Comparison of ENCODE assay signal across 10 mouse cellular contexts in genomic region chr5:120171865-120172728, GRCm38 (mm10). TPM values are rescaled to one million over a fixed set of nuclear protein-coding genes. Genes with fewer than 3 reads are reported as not detected.
A peak's percentile ranks its signal among the peaks of the same experiment; 100 is the strongest.
DNase-seq lines count a peak whose midpoint lies in the region; ATAC-seq and TF ChIP-seq lines count a peak whose summit lies in the region.
"Had no signal": no experiment of that assay in that cellular context is flagged by ENCODE, and none has a peak within 500 bp of the region (broad histone marks: within the 10 kb centered on the region; RNA-seq: fewer than 3 reads in every experiment).

No protein-coding gene starts in this region.

- no peak overlapping the region for H3K27ac ChIP-seq in kidney, postnatal 0 days
- H3K27ac ChIP-seq in kidney, embryonic 16.5 days (ENCODE audit: low read length): no peak overlapping the region
- no peak overlapping the region for H3K27ac ChIP-seq in embryonic facial prominence, embryonic 11.5 days (replicated peaks; ENCODE audit: low read depth, low read length)
- peak overlapping the region; percentile 23; the same call in 1 of the 2 replicates for H3K27ac ChIP-seq in intestine, embryonic 15.5 days
- peak overlapping the region; percentile 22; the same call in 1 of the 2 replicates for H3K27ac ChIP-seq in neural tube, embryonic 14.5 days (ENCODE audit: low read depth, low read length)

- no peak overlapping the region for H3K9ac ChIP-seq in kidney, postnatal 0 days (ENCODE audit: low read depth, low read length)
- H3K9ac ChIP-seq in kidney, embryonic 16.5 days (replicated peaks; ENCODE audit: low read length): no peak overlapping the region
- H3K9ac ChIP-seq in embryonic facial prominence, embryonic 11.5 days (replicated peaks; ENCODE audit: low read length): no peak overlapping the region
- no peak overlapping the region for H3K9ac ChIP-seq in intestine, embryonic 15.5 days
- H3K9ac ChIP-seq in neural tube, embryonic 14.5 days (replicated peaks; ENCODE audit: low read depth, low read length): no peak overlapping the region

- H3K4me3 ChIP-seq in kidney, postnatal 0 days (replicated peaks; ENCODE audit: low read depth, low read length): no peak overlapping the region
- no peak overlapping the region for H3K4me3 ChIP-seq in kidney, embryonic 16.5 days (ENCODE audit: low read length)
- no peak overlapping the region for H3K4me3 ChIP-seq in embryonic facial prominence, embryonic 11.5 days (ENCODE audit: low read depth, low read length)
- no peak overlapping the region for H3K4me3 ChIP-seq in intestine, embryonic 15.5 days (replicated peaks)
- H3K4me3 ChIP-seq in neural tube, embryonic 14.5 days (ENCODE audit: low read depth, low read length): no peak overlapping the region

- no peak for DNase-seq in kidney, postnatal 0 days (ENCODE audit: low spot score)
- DNase-seq in embryonic facial prominence, embryonic 11.5 days (ENCODE audit: low spot score): peak; percentile 11
- DNase-seq in gastrocnemius, postnatal 14 days: no peak
- no peak for DNase-seq in adrenal gland, adult (ENCODE audit: inconsistent age in 2 of 2, low spot score in 1 of 2)
- no peak for DNase-seq in natural killer cell, adult 2 months (ENCODE audit: low spot score in 2 of 2)
- DNase-seq: cerebellum, postnatal 25 days had no signal

- intact Hi-C loops in gastrocnemius, postnatal 14 days (cut with DNase I; ENCODE audit: low total_unique reads): loop anchor here (5.0 kb wide), 1 partner anchor 40 kb away; no protein-coding TSS in a partner anchor

- 56% methylated on average over 18 of the region's 18 CpGs for WGBS in kidney, postnatal 0 days
- 58% methylated on average over 18 of the region's 18 CpGs for WGBS in kidney, embryonic 16.5 days
- WGBS in embryonic facial prominence, embryonic 11.5 days: 61% methylated on average over 18 of the region's 18 CpGs
- WGBS in intestine, embryonic 15.5 days: 53% methylated on average over 18 of the region's 18 CpGs
- 55% methylated on average over 18 of the region's 18 CpGs for WGBS in neural tube, embryonic 14.5 days

- no peak for TF ChIP-seq CTCF in kidney, postnatal 0 days (IDR thresholded peaks at IDR 0.05; ENCODE audit: low read depth)

- ATAC-seq in kidney, postnatal 0 days (replicated peaks; ENCODE audit: low FRiP score, low read depth): 0 out of 2 replicates have a peak, but pooled peaks have one; percentile 17
- no peak for ATAC-seq in kidney, embryonic 16.5 days (ENCODE audit: low FRiP score, low TSS enrichment)
- peak; percentile 55; the same call in 1 of the 2 replicates for ATAC-seq in embryonic facial prominence, embryonic 11.5 days (replicated peaks; ENCODE audit: insufficient number of reproducible peaks, low FRiP score, low TSS enrichment, low read depth)
- ATAC-seq in intestine, embryonic 15.5 days: peak; percentile 81
- ATAC-seq in neural tube, embryonic 14.5 days (ENCODE audit: low read depth): no peak
- ATAC-seq: CD4-positive, CD25-positive, alpha-beta regulatory T cell, adult 4 months had no signal

- peaks cover 4% of the 10 kb centered on the region; the same call in 1 of the 2 replicates for H3K36me3 ChIP-seq in kidney, postnatal 0 days (ENCODE audit: insufficient read depth, low read length)
- peaks cover 9% of the 10 kb centered on the region; the same call in 1 of the 2 replicates for H3K36me3 ChIP-seq in kidney, embryonic 16.5 days (ENCODE audit: insufficient read depth, low read length)
- no peaks in the 10 kb centered on the region for H3K36me3 ChIP-seq in embryonic facial prominence, embryonic 11.5 days (replicated peaks; ENCODE audit: control insufficient read depth, insufficient read depth, low read depth, low read length)
- H3K36me3 ChIP-seq in intestine, embryonic 15.5 days: no peaks in the 10 kb centered on the region
- H3K36me3 ChIP-seq in neural tube, embryonic 14.5 days (ENCODE audit: control insufficient read depth, insufficient read depth, low read length): no peaks in the 10 kb centered on the region

- H3K4me1 ChIP-seq in kidney, postnatal 0 days (replicated peaks; ENCODE audit: insufficient read depth, low read length): no peaks in the 10 kb centered on the region
- peaks cover 7% of the 10 kb centered on the region; the same call in 1 of the 2 replicates for H3K4me1 ChIP-seq in kidney, embryonic 16.5 days (ENCODE audit: insufficient read depth, low read length)
- no peaks in the 10 kb centered on the region for H3K4me1 ChIP-seq in embryonic facial prominence, embryonic 11.5 days (ENCODE audit: control insufficient read depth, insufficient read depth, low read length)
- peaks cover 4% of the 10 kb centered on the region; the same call in 1 of the 2 replicates for H3K4me1 ChIP-seq in intestine, embryonic 15.5 days (replicated peaks)
- 0 out of 2 replicates have a peak, but pooled peaks cover 5% of the 10 kb centered on the region for H3K4me1 ChIP-seq in neural tube, embryonic 14.5 days (ENCODE audit: control insufficient read depth, insufficient read depth, low read length)

- no peaks in the 10 kb centered on the region for H3K9me3 ChIP-seq in kidney, postnatal 0 days (replicated peaks; ENCODE audit: low read length)
- no peaks in the 10 kb centered on the region for H3K9me3 ChIP-seq in kidney, embryonic 16.5 days (ENCODE audit: low read length)
- no peaks in the 10 kb centered on the region for H3K9me3 ChIP-seq in embryonic facial prominence, embryonic 11.5 days (replicated peaks; ENCODE audit: control insufficient read depth, low read length)
- no peaks in the 10 kb centered on the region for H3K9me3 ChIP-seq in intestine, embryonic 15.5 days
- H3K9me3 ChIP-seq in neural tube, embryonic 14.5 days (ENCODE audit: control insufficient read depth, low read length): no peaks in the 10 kb centered on the region

- no peak overlapping the region for H3K4me2 ChIP-seq in kidney, postnatal 0 days (ENCODE audit: low read length)
- no peak overlapping the region for H3K4me2 ChIP-seq in kidney, embryonic 16.5 days (replicated peaks; ENCODE audit: low read depth, low read length)
- no peak overlapping the region for H3K4me2 ChIP-seq in embryonic facial prominence, embryonic 11.5 days (ENCODE audit: low read depth, low read length)
- H3K4me2 ChIP-seq in intestine, embryonic 15.5 days (replicated peaks): peak overlapping the region; percentile 30
- H3K4me2 ChIP-seq in neural tube, embryonic 14.5 days (ENCODE audit: low read depth, low read length): no peak overlapping the region

- H3K27me3 ChIP-seq in kidney, postnatal 0 days (ENCODE audit: insufficient read depth, low read length): no peaks in the 10 kb centered on the region
- no peaks in the 10 kb centered on the region for H3K27me3 ChIP-seq in kidney, embryonic 16.5 days (ENCODE audit: insufficient read depth, low read length)
- H3K27me3 ChIP-seq in embryonic facial prominence, embryonic 11.5 days (ENCODE audit: control insufficient read depth, insufficient read depth, low read length): no peaks in the 10 kb centered on the region
- H3K27me3 ChIP-seq in intestine, embryonic 15.5 days (replicated peaks): no peaks in the 10 kb centered on the region
- H3K27me3 ChIP-seq in neural tube, embryonic 14.5 days (ENCODE audit: control insufficient read depth, insufficient read depth, low read length): no peaks in the 10 kb centered on the region

RNA-seq across cellular contexts. Expression of gene Rbm19, which starts 55.8 kb away (rescaled TPM):
- polyA plus RNA-seq in kidney, postnatal 0 days (2015; fragmentation: Nextera tagmentation; extraction: Ambion mirVana): 16.6 and 17.7 TPM in 2 replicates
- 26.0 and 28.1 TPM in 2 replicates for polyA plus RNA-seq in kidney, embryonic 16.5 days (2015; fragmentation: Nextera tagmentation; extraction: Ambion mirVana)
- polyA plus RNA-seq in embryonic facial prominence, embryonic 11.5 days (2014; fragmentation: Nextera tagmentation; extraction: Ambion mirVana): 22.9 and 27.0 TPM in 2 replicates
- 25.1 and 25.8 TPM in 2 replicates for polyA plus RNA-seq in intestine, embryonic 15.5 days (2015; fragmentation: Nextera tagmentation; extraction: Ambion mirVana)
- 14.7 and 15.6 TPM in 2 replicates for polyA plus RNA-seq in neural tube, embryonic 14.5 days (2014; fragmentation: Nextera tagmentation; extraction: Ambion mirVana)
- total RNA-seq in gastrocnemius, postnatal 14 days (2021): 10 to 100 TPM; 14.4 to 18.6 TPM

Comparison
In these comparisons a context has a peak if more than half of its experiments do, and no peak if none do; other contexts are left out.
1. ATAC-seq: peak in kidney, postnatal 0 days (single experiment), embryonic facial prominence, embryonic 11.5 days (single experiment) and intestine, embryonic 15.5 days (single experiment); none in kidney, embryonic 16.5 days (single experiment) and neural tube, embryonic 14.5 days (single experiment).
2. H3K27ac ChIP-seq: peak in intestine, embryonic 15.5 days (single experiment) and neural tube, embryonic 14.5 days (single experiment); none in kidney, postnatal 0 days (single experiment), kidney, embryonic 16.5 days (single experiment) and embryonic facial prominence, embryonic 11.5 days (single experiment).